Mouse (Mus musculus) bone marrow macrophage, adult 2 months (primary cell): Measurements from ENCODE around the gene Tm9sf2.

ENCODE experiments used
- CTCF ChIP-seq: IDR thresholded peaks from 2 replicates; pipeline ENCODE4 v1.5.1; 2012; ENCODE audit warnings: low read depth, mild to moderate bottlenecking, low read length, moderate library complexity
- POLR2A ChIP-seq: IDR thresholded peaks from 2 replicates; pipeline ENCODE4 v1.6.1; 2012; ENCODE audit warnings: mild to moderate bottlenecking, low read depth, low read length, borderline replicate concordance

- TF ChIP-seq CTCF (no peak), POLR2A (no peak)
Observed at GRCm38 (mm10) chr14:122074360-122074759, 32.5 kb upstream of the Tm9sf2 start.
